Mouse (Mus musculus) gastrocnemius, adult 18-20 months (tissue): ENCODE data around the gene Helz. TPM values are rescaled to one million over a fixed set of nuclear protein-coding genes. Genes with fewer than 3 reads are reported as not detected.

Source experiments
- DNase-seq: peaks from one replicate; pipeline ENCODE4 v3.0.0; 2021; ENCODE audit warnings: low spot score
- microRNA-seq: library from miRNA; unstranded; fragments of <30 nt; microRNA quantifications from one replicate; pipeline ENCODE4 v1.2.0, GENCODE M21; 2021
- total RNA-seq, 2 experiments: library from RNA; stranded (reverse); gene quantifications; 2 replicates each; pipeline ENCODE4 v1.2.3; 2021

Helz gene
- total RNA-seq, 2 experiments from 2014 or later = 17.6 to 18.2 TPM

GRCm38 (mm10) chr11:107720264-107721021, 172.7 kb downstream of the Helz start:
- no peak for DNase-seq

GRCm38 (mm10) chr11:107721057-107721456, 173.3 kb downstream of the Helz start:
- no peak for DNase-seq

DNA sequence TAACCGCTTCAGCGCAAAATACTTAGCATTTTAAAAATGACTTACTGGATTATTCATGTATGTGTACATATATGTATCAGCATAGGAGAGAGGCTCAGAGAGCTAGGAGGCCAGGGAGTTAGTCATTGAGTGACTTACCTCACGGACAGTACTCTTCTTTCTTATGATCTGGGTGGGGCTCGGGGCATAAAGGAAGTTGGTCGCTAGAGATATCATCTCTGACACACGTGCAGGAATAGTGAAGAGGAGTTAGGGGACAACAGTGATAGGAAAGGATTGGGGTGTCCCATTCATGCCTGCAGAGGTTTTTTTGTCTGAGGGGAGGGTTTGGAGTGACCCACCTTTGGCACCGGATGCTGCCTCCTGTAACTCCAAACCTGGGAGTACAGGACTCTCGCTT, 176.9 kb downstream of the Helz start:
- DNase-seq = no peak

DNA sequence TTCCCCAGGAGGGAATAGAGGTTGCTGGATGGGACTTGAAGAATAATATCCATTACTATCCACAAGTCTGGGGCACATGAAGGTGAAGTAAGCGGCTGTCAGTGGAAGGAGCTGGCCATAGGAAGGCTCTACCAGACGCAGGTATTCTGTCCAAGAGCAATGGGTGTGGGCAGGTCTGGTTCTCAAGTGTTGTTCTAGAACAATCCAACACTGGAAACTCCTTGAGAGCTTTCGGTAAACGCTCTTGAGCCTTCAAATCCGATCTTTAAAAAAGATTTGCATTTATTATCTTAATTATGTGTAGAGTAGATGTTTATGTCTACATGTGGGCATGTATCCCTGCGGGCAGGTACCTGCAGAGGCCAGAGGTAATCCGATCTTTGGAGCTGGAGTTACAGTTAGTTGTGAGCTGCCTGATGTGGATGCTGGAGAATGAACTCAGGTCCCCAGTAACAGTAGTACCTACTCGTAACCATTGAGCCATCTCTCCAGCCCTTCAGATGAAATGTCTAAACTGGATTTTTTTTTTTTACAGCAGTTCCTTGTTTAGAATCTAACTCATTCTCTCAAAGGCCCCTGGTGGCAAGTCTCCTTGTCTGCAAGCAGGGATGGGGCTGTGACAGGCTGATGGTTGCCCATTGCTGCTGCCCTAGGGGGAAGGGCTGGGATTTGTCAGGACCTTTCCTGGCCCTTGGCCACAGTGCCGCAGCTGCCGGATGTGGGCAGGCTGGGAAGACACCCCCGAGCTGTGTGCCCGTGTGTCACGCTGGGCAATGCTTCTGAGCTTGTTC, 180.5 kb downstream of the Helz start:
- DNase-seq = no peak

- no peak for DNase-seq
Observed at GRCm38 (mm10) chr11:107729141-107729540, 181.4 kb downstream of the Helz start.

- peak; percentile 79 for DNase-seq
Observed at GRCm38 (mm10) chr11:107730940-107731339, 183.2 kb downstream of the Helz start.

- peak; percentile 20 for DNase-seq
Observed at GRCm38 (mm10) chr11:107731498-107731897, 183.8 kb downstream of the Helz start.

- DNase-seq = no peak
Observed at GRCm38 (mm10) chr11:107734133-107734532, 186.4 kb downstream of the Helz start.

GRCm38 (mm10) chr11:107737886-107738285, 190.2 kb downstream of the Helz start:
- DNase-seq = no peak

GRCm38 (mm10) chr11:107738418-107739099, 190.8 kb downstream of the Helz start:
- DNase-seq = no peak

DNA sequence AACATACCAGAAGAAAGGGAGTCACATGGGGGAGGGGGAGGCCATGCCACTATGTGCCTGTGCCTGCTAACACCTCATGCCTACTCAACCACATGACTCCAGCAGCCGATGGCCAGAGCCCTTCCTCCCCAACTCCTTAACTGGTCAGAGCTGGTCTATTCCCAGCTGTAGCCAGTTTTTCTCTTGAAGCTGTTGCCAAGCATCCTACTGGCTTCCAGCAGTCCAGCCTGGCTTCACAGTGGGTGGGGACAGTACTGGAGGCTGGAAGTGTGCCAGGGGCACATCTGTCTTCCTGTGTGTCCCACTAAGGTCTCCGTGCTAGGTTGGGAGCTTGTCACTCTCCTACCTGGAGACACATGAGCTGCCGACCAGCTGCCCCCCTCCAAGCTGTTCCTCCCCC, 195.4 kb downstream of the Helz start:
- DNase-seq = no peak

Small RNAs within 50 kb of the gene (microRNA-seq; reads per million reads assigned to microRNA genes)
- gene Mir6932 = not detected

Other genes starting within 250 kb of the Helz start
- gene Pitpnc1, start 77.2 kb upstream of the Helz start, total RNA-seq = 10 to 100 TPM; 73.8 to 93.7 TPM
- gene Psmd12, start 68.4 kb upstream of the Helz start, total RNA-seq = 100 to 1,000 TPM; 101 to 110 TPM
- 100 to 1,000 TPM; 326 to 377 TPM for gene Cacng1, start 168.6 kb downstream of the Helz start, total RNA-seq
- not detected for gene Cacng4, start 246.6 kb downstream of the Helz start, total RNA-seq